Mouse (Mus musculus) cerebellum, adult 11-12 months (tissue): Measurements from ENCODE around the gene Ttll11.

Experiments
- DNase-seq: peaks from one replicate; pipeline ENCODE4 v3.0.0; 2022

Gene Ttll11

GRCm38 (mm10) chr2:35965883-35966513, 13.7 kb downstream of the Ttll11 start:
- DNase-seq = no peak

- no peak for DNase-seq
Measured at GRCm38 (mm10) chr2:35963280-35963679, 16.4 kb downstream of the Ttll11 start.

- no peak for DNase-seq
Measured at GRCm38 (mm10) chr2:35961593-35962127, 18.1 kb downstream of the Ttll11 start.

GRCm38 (mm10) chr2:35957471-35958140, 22.1 kb downstream of the Ttll11 start:
- no peak for DNase-seq

- no peak for DNase-seq
Measured at GRCm38 (mm10) chr2:35955211-35955610, 24.5 kb downstream of the Ttll11 start.

- DNase-seq = no peak
Measured at GRCm38 (mm10) chr2:35952187-35952958, 27.3 kb downstream of the Ttll11 start.

GRCm38 (mm10) chr2:35944896-35945295, 34.8 kb downstream of the Ttll11 start:
- DNase-seq = no peak

GRCm38 (mm10) chr2:35942960-35943359, 36.8 kb downstream of the Ttll11 start:
- no peak for DNase-seq

- no peak for DNase-seq
Measured at GRCm38 (mm10) chr2:35935045-35935444, 44.7 kb downstream of the Ttll11 start.

- no peak for DNase-seq
Measured at GRCm38 (mm10) chr2:35933116-35933515, 46.6 kb downstream of the Ttll11 start.

- no peak for DNase-seq
Measured at GRCm38 (mm10) chr2:35931619-35932018, 48.1 kb downstream of the Ttll11 start.

GRCm38 (mm10) chr2:35930498-35931149, 49.1 kb downstream of the Ttll11 start:
- peak; percentile 70 for DNase-seq

GRCm38 (mm10) chr2:35928133-35928532, 51.6 kb downstream of the Ttll11 start:
- peak; percentile 57 for DNase-seq

GRCm38 (mm10) chr2:35924947-35925346, 54.8 kb downstream of the Ttll11 start:
- no peak for DNase-seq

- no peak for DNase-seq
Measured at GRCm38 (mm10) chr2:35922956-35923355, 56.8 kb downstream of the Ttll11 start.

GRCm38 (mm10) chr2:35912090-35912489, 67.6 kb downstream of the Ttll11 start:
- no peak for DNase-seq

- DNase-seq = no peak
Measured at GRCm38 (mm10) chr2:35911675-35912074, 68.0 kb downstream of the Ttll11 start.

GRCm38 (mm10) chr2:35910740-35911139, 69.0 kb downstream of the Ttll11 start:
- peak; percentile 44 for DNase-seq

- no peak for DNase-seq
Measured at GRCm38 (mm10) chr2:35909353-35909752, 70.4 kb downstream of the Ttll11 start.

GRCm38 (mm10) chr2:35907578-35907977, 72.1 kb downstream of the Ttll11 start:
- DNase-seq = no peak

GRCm38 (mm10) chr2:35906174-35906798, 73.4 kb downstream of the Ttll11 start:
- DNase-seq = peak; percentile 73

- DNase-seq = no peak
Measured at GRCm38 (mm10) chr2:35900845-35901244, 78.9 kb downstream of the Ttll11 start.

GRCm38 (mm10) chr2:35899712-35900111, 80.0 kb downstream of the Ttll11 start:
- no peak for DNase-seq
